Mouse (Mus musculus) liver, embryonic 14.5 days (tissue): ENCODE measurements around the gene R3hdm4.
A peak's percentile ranks its signal among the peaks of the same experiment; 100 is the strongest.

Experiments
- CTCF ChIP-seq: IDR thresholded peaks from 2 replicates; pipeline ENCODE4 v1.5.1; 2016; ENCODE audit warnings: antibody characterized with exemption, low read depth, control low read depth
- EP300 ChIP-seq: IDR thresholded peaks from 2 replicates; pipeline ENCODE4 v1.6.1; 2016; ENCODE audit warnings: antibody characterized with exemption, low read depth

- TF ChIP-seq CTCF (peak; percentile 5; the same call in 1 of the 2 replicates), EP300 (0 out of 2 replicates have a peak, but pooled peaks have one; percentile 23)
Measured at GRCm38 (mm10) chr10:79926491-79927323, 5.7 kb upstream of the R3hdm4 start, which contains the start of gene Arid3a.
